22 mouse cellular contexts compared by ENCODE assay signal in genomic region chr19:44230212-44230611, GRCm38 (mm10). TPM values are rescaled to one million over a fixed set of nuclear protein-coding genes. Genes with fewer than 3 reads are reported as not detected.
DNase-seq lines count a peak whose midpoint lies in the region; ATAC-seq lines count a peak whose summit lies in the region.
"Had no signal": no experiment of that assay in that cellular context is flagged by ENCODE, and none has a peak within 500 bp of the region (broad histone marks: within the 10 kb centered on the region; RNA-seq: fewer than 3 reads in every experiment).

No protein-coding gene starts in this region.

- peak; percentile 79 for ATAC-seq in frontal cortex, adult (ENCODE audit: low TSS enrichment)
- ATAC-seq: activated CD4-positive, CD25-positive, alpha-beta regulatory T cell, adult 4 months; CD4-positive, CD25-positive, alpha-beta regulatory T cell, adult 4 months; Patski had no signal

- no peak for DNase-seq in frontal cortex, postnatal 10 days (ENCODE audit: low spot score in 2 of 2)
- peak; percentile 42 for DNase-seq in brain, adult 2 months (ENCODE audit: low read depth, low spot score)
- DNase-seq in adrenal gland, postnatal 10 days = no peak
- DNase-seq: adrenal gland, adult 2 months; adrenal gland, adult 8-10 months; adrenal gland, postnatal 25 days; adrenal gland, postnatal 36 days; B cell, adult 2 months; cerebellum, adult 11 months; cerebellum, adult 11-12 months; cerebellum, adult 18-20 months; cerebellum, adult 2 months; cerebellum, adult 8-10 months had no signal

RNA-seq across cellular contexts. Expression of gene Scd3, which starts 27.1 kb away (rescaled TPM):
- under 1 TPM in 1 of 2 experiments, not detected in 1; 0.21 TPM for total RNA-seq in adrenal gland, postnatal 10 days (2021)
- total RNA-seq: adrenal gland, postnatal 14 days; adrenal gland, postnatal 25 days; CH12.LX had no signal

RNA-seq across cellular contexts. Expression of gene Pkd2l1, which starts 38.0 kb away (rescaled TPM):
- not detected for total RNA-seq in adrenal gland, postnatal 10 days (2021)
- total RNA-seq: adrenal gland, adult 18-20 months; adrenal gland, adult 2 months; adrenal gland, adult 8-10 months; adrenal gland, postnatal 14 days; adrenal gland, postnatal 25 days; adrenal gland, postnatal 36 days; G1E; MEL had no signal
